Mouse (Mus musculus): ENCODE data around the gene Mapk8. TPM values are rescaled to one million over a fixed set of nuclear protein-coding genes. Genes with fewer than 3 reads are reported as not detected.

The Mapk8 gene
- total RNA-seq, 1 experiment = 19.6 TPM

DNA sequence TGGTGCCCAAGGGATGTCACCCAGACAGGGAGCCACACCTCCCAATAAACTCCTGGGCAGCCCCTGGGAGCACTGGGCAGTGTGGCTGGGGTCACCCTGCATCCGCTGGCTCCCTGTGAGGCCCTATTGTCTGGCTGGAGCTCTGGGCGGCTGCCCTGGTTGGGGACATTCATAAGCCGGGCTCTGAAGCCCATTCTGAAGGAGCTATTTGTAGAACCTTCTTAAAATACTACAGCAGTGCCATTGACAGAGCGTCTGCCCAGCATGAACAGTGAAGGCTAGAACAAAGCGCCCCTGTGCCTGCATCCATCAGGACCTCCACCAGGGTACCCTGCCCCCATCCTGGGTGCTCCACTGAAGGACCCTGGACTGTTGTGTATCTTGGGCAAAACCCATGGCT lies 118.6 kb downstream of the Mapk8 start:
- H3K4me3 ChIP-seq (ENCODE audit: insufficient read depth in 1 of 2, low read depth in 1 of 2, low read length in 2 of 2, poor library complexity in 1 of 2, severe bottlenecking in 1 of 2) = no peak overlapping the region
- no peak overlapping the region for H3K9ac ChIP-seq (ENCODE audit: insufficient read depth, low read depth, low read length, poor library complexity, severe bottlenecking)
- DNase-seq (ENCODE audit: low read depth, low spot score) = no peak
- H3K9me3 ChIP-seq (ENCODE audit: control insufficient read depth, insufficient read depth, low read depth, low read length) = no peaks in the 10 kb centered on the region
- H3K4me1 ChIP-seq (ENCODE audit: control insufficient read depth in 2 of 2, insufficient read depth in 2 of 2, low read length in 2 of 2, poor library complexity in 1 of 2) = peaks cover 3 to 41% of the 10 kb centered on the region in 2 experiments; a peak in 2 of 4 replicates
- TF ChIP-seq CHD2 (IDR thresholded peaks at IDR 0.05; ENCODE audit: low read depth, low read length) (no peak), ZNF384 (IDR thresholded peaks at IDR 0.05; ENCODE audit: low read depth, low read length) (no peak), HCFC1 (IDR thresholded peaks at IDR 0.05; ENCODE audit: borderline replicate concordance, insufficient read depth, low read length) (no peak), MAFK (IDR thresholded peaks at IDR 0.05; ENCODE audit: insufficient read depth, low read depth, low read length) (no peak), ZC3H11A (IDR thresholded peaks at IDR 0.05; ENCODE audit: borderline replicate concordance, low read depth, low read length) (no peak)
- H3K36me3 ChIP-seq (ENCODE audit: control insufficient read depth, insufficient read depth, low read length, poor library complexity, severe bottlenecking) = no peaks in the 10 kb centered on the region
- in situ Hi-C loops (cut with MboI; ENCODE audit: low sequenced_read_pairs in 2 of 2, unreplicated experiment in 2 of 2) = no loop called here
- H3K27ac ChIP-seq (ENCODE audit: insufficient read depth, low read depth, low read length, poor library complexity, severe bottlenecking) = no peak overlapping the region

Other genes starting within 250 kb of the Mapk8 start
- gene Arhgap22, start 233.1 kb downstream of the Mapk8 start, total RNA-seq (2012; rRNA removed) = 5.7 and 11.4 TPM in 2 replicates
- not detected in 2 replicates for gene Frmpd2, start 24.5 kb upstream of the Mapk8 start, total RNA-seq (2012; rRNA removed)
- 0.37 and 0.54 TPM in 2 replicates for gene Ptpn20, start 142.0 kb upstream of the Mapk8 start, total RNA-seq (2012; rRNA removed)